Mouse (Mus musculus): ENCODE measurements at regions not wholly inside any gene's neighbourhood (a gene's known extent, or its start where the extent isn't known, plus 50 kb on each side); places are given as distances from the start of the nearest gene placed in this dataset.

GRCm38 (mm10) chr1:41104869-41105268 is 299.5 kb downstream of the Tmem182 start:
- no peak for TF ChIP-seq CTCF (IDR thresholded peaks at IDR 0.05; ENCODE audit: low read depth)
- no peak for TF ChIP-seq EP300 (IDR thresholded peaks at IDR 0.05; ENCODE audit: low read depth)
